Mouse (Mus musculus) limb, embryonic 13.5 days (tissue): Measurements from ENCODE around the gene Slc24a2. TPM values are rescaled to one million over a fixed set of nuclear protein-coding genes. Genes with fewer than 3 reads are reported as not detected.

Experiments
- ATAC-seq: fragments of 200-750 bp; cut with Nextera tagmentation; 2 replicates; pipeline ENCODE4 v1.8.0; 2017; ENCODE audit warnings: low read depth, moderate number of reproducible peaks, moderate TSS enrichment; ENCODE audit not compliant: low FRiP score
- H3K27ac ChIP-seq: fragments of 300-500 bp; sonication (generic); 2 replicates; pipeline ENCODE4 v1.5.1; 2015; ENCODE audit warnings: inconsistent platforms, mild to moderate bottlenecking, moderate library complexity
- H3K27me3 ChIP-seq: fragments of 300-500 bp; sonication (generic); 2 replicates; pipeline ENCODE4 v1.6.1; 2015; ENCODE audit warnings: mild to moderate bottlenecking, inconsistent platforms
- H3K36me3 ChIP-seq: fragments of 300-500 bp; sonication (generic); 2 replicates; pipeline ENCODE4 v1.6.1; 2015; ENCODE audit warnings: inconsistent platforms, mild to moderate bottlenecking, moderate library complexity
- H3K4me1 ChIP-seq: fragments of 300-500 bp; sonication (generic); 2 replicates; pipeline ENCODE4 v1.6.1; 2015; ENCODE audit warnings: inconsistent platforms
- H3K4me2 ChIP-seq: fragments of 300-500 bp; sonication (generic); replicated peaks from 2 replicates; pipeline ENCODE4 v1.6.1; 2015; ENCODE audit warnings: inconsistent platforms, mild to moderate bottlenecking, moderate library complexity
- H3K4me3 ChIP-seq: fragments of 300-500 bp; sonication (generic); 2 replicates; pipeline ENCODE4 v1.5.1; 2015; ENCODE audit warnings: moderate library complexity, mild to moderate bottlenecking, inconsistent platforms
- H3K9ac ChIP-seq: fragments of 300-500 bp; sonication (generic); 2 replicates; pipeline ENCODE4 v1.6.1; 2015; ENCODE audit warnings: mild to moderate bottlenecking, inconsistent platforms
- H3K9me3 ChIP-seq: fragments of 300-500 bp; sonication (generic); 2 replicates; pipeline ENCODE4 v1.6.1; 2016; ENCODE audit warnings: inconsistent platforms
- WGBS: fragments of 180-500 bp; shearing (Covaris S2); methylation state at CpG from one replicate; pipeline ENCODE4 v1.1.7; 2015; 5-methylcytosine and 5-hydroxymethylcytosine counted together
- polyA plus RNA-seq: library from polyadenylated mRNA; unstranded; fragments of >200 nt; fragmentation: Nextera tagmentation; extraction: Ambion mirVana; gene quantifications from 2 replicates; pipeline ENCODE4 v1.2.1, GENCODE M21; 2015

Slc24a2 gene
- polyA plus RNA-seq, 1 experiment from 2014 or later, result 0.92 TPM

DNA sequence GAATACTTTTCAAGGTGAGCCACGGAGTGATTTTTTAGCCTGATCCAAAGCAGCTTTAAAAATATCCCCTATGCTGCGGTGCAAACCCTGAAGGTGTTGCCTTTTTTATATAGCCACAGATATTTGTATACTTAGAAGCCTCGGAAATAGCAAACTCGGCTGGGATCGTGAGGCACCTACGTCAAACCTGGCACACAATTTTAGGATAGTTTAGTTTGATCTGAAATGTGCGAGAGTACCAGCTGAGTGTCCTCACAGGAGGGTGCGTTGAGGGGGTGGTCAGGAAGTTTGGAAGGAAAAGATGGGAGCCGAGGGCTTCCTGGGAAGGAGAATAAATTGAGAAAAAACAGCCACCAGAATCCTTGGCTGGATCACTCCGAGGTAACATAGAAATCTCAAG lies 194.6 kb downstream of the Slc24a2 start:
- 82% methylated on average over 10 of the region's 10 CpGs for WGBS
- Histone ChIP-seq H3K4me1 (no peaks in the 10 kb centered on the region), H3K27ac (no peak overlapping the region), H3K36me3 (no peaks in the 10 kb centered on the region), H3K4me2 (no peak overlapping the region), H3K9ac (no peak overlapping the region), H3K4me3 (no peak overlapping the region), H3K27me3 (no peaks in the 10 kb centered on the region), H3K9me3 (no peaks in the 10 kb centered on the region)
- ATAC-seq, result no peak

- H3K36me3 ChIP-seq, result no peaks in the 10 kb centered on the region
- WGBS, result 86% methylated on average over 8 of the region's 8 CpGs
- ATAC-seq, result no peak
- H3K4me3 ChIP-seq, result no peak overlapping the region
- no peak overlapping the region for H3K9ac ChIP-seq
- H3K27ac ChIP-seq, result no peak overlapping the region
- H3K27me3 ChIP-seq, result no peaks in the 10 kb centered on the region
- H3K4me1 ChIP-seq, result no peaks in the 10 kb centered on the region
- no peaks in the 10 kb centered on the region for H3K9me3 ChIP-seq
- no peak overlapping the region for H3K4me2 ChIP-seq
Measured at GRCm38 (mm10) chr4:87032632-87033031, 197.6 kb downstream of the Slc24a2 start.

GRCm38 (mm10) chr4:87031076-87031475 lies 199.2 kb downstream of the Slc24a2 start:
- no peak for ATAC-seq
- no peak overlapping the region for H3K4me3 ChIP-seq

GRCm38 (mm10) chr4:87026311-87027151 lies 203.7 kb downstream of the Slc24a2 start:
- H3K4me2 ChIP-seq, result no peak overlapping the region
- H3K9ac ChIP-seq, result no peak overlapping the region
- no peak overlapping the region for H3K27ac ChIP-seq
- H3K4me1 ChIP-seq, result no peaks in the 10 kb centered on the region
- no peaks in the 10 kb centered on the region for H3K27me3 ChIP-seq
- H3K36me3 ChIP-seq, result no peaks in the 10 kb centered on the region
- H3K9me3 ChIP-seq, result no peaks in the 10 kb centered on the region
- H3K4me3 ChIP-seq, result no peak overlapping the region
- no peak for ATAC-seq
- WGBS, result 78% methylated on average over 14 of the region's 14 CpGs

More at GRCm38 (mm10) chr4:87031076-87031475, 199.2 kb downstream of the Slc24a2 start:
- 88% methylated on average over 2 of the region's 2 CpGs for WGBS
- Histone ChIP-seq H3K4me2 (no peak overlapping the region), H3K9ac (no peak overlapping the region), H3K4me1 (no peaks in the 10 kb centered on the region), H3K27ac (no peak overlapping the region), H3K27me3 (no peaks in the 10 kb centered on the region), H3K9me3 (no peaks in the 10 kb centered on the region), H3K36me3 (no peaks in the 10 kb centered on the region)

GRCm38 (mm10) chr4:87024556-87024955 lies 205.7 kb downstream of the Slc24a2 start:
- Histone ChIP-seq H3K9ac (no peak overlapping the region), H3K27ac (no peak overlapping the region), H3K36me3 (no peaks in the 10 kb centered on the region), H3K4me3 (no peak overlapping the region), H3K4me1 (no peaks in the 10 kb centered on the region), H3K27me3 (no peaks in the 10 kb centered on the region), H3K4me2 (no peak overlapping the region), H3K9me3 (no peaks in the 10 kb centered on the region)
- 68% methylated on average over 8 of the region's 8 CpGs for WGBS
- ATAC-seq, result no peak

- Histone ChIP-seq H3K9me3 (no peaks in the 10 kb centered on the region), H3K9ac (no peak overlapping the region), H3K27me3 (no peaks in the 10 kb centered on the region), H3K4me1 (no peaks in the 10 kb centered on the region), H3K4me3 (no peak overlapping the region), H3K27ac (no peak overlapping the region), H3K4me2 (no peak overlapping the region), H3K36me3 (no peaks in the 10 kb centered on the region)
- WGBS, result 47% methylated on average over 3 of the region's 3 CpGs
- no peak for ATAC-seq
Measured at GRCm38 (mm10) chr4:87021542-87021941, 208.7 kb downstream of the Slc24a2 start.

DNA sequence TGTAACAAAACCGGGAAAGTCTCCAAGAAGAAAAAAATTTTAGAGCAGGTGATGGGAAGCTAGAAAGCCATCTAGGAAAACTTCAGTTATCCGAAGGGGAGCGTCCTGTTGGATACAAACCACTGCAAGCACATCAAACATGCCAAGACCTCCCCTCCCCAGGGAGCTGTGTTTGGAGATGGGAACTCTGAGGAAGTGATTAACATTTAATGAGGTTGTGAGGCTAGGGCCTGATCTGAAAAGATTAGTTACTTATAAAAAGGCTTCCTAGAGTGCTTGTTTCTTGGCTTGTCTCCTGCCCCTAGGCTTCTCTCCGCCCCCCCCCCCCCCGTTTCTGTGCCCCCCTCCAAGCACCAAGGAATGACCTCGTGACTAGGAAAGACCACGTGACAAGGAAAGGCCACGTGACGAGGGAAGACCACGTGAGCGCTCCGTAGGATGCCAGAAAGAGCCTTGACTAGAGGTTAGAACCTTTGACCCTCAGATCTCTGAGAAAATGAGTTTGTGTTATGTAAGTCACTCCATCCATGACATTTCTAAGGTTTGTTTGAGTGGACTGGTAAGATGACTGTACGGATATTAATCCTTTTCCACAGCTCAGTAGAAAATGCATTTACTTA lies 210.7 kb downstream of the Slc24a2 start:
- no peaks in the 10 kb centered on the region for H3K4me1 ChIP-seq
- H3K27me3 ChIP-seq, result no peaks in the 10 kb centered on the region
- H3K9me3 ChIP-seq, result no peaks in the 10 kb centered on the region
- H3K9ac ChIP-seq, result no peak overlapping the region
- 49% methylated on average over 13 of the region's 13 CpGs for WGBS
- no peak overlapping the region for H3K4me2 ChIP-seq
- no peak overlapping the region for H3K4me3 ChIP-seq
- no peak overlapping the region for H3K27ac ChIP-seq
- H3K36me3 ChIP-seq, result no peaks in the 10 kb centered on the region
- ATAC-seq, result no peak

DNA sequence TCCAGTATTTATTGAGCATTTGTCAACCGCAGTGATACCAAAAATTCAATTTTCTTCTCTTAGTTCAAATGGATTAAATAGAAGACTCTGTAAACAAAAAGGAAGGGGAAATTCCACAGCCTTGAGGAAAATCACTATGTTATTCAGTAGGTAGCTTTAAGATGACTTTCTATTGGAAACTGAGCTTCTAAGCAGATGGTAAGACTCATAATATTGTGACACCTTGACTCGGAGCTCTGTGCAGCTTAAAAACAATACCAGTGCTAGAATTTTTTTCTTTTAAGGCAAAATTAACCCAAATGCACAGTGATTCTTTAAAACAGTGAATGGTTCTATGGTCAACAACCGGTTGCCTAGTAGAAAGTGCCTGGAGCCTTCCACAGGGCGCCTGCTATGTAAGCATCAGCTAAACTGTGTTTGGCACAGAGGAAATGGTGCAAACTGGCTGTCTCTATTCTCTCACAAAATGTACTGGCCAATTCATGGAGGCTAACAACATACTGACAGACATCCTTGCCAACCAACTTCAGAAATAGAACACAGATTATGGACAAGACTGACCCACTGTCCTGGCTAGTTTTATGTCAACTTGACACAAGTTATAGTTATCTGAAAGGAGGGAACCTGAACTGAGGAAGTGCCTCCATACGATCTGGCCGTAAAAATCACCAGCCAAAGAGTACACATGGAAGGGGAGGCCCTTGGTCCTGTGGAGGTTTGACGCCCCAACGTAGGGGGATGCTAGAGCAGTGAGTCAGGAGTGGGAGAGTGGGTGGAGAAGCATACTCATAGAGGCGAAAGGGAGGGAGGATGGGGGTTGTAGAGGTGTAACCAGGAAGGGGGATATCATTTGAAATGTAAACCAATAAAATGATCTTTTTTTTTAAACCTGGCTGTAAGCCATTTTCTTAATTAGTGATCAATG lies 211.9 kb downstream of the Slc24a2 start:
- Histone ChIP-seq H3K4me3 (no peak overlapping the region), H3K9me3 (no peaks in the 10 kb centered on the region), H3K9ac (no peak overlapping the region), H3K4me2 (no peak overlapping the region), H3K27ac (no peak overlapping the region), H3K4me1 (no peaks in the 10 kb centered on the region), H3K27me3 (no peaks in the 10 kb centered on the region), H3K36me3 (no peaks in the 10 kb centered on the region)
- 75% methylated on average over 9 of the region's 9 CpGs for WGBS
- no peak for ATAC-seq

DNA sequence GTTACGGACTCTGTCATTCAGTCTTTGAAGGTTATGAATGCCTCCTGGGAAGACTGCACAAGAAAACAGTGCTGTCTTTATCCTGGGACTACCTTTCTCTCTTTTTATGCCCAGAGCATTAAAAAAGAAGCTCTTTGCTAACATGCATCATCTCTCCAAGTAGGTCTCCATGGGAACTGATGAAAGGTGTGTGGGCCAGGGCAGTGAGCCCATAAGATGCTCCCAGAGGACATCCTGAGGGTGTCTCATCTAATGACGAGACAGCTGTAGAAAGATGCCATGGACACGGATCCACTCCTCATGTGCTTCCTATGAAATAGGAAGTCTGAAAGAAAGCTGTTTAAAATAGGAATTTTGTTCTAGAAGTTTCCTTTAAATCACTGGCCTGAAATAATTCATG lies 212.8 kb downstream of the Slc24a2 start:
- no peaks in the 10 kb centered on the region for H3K9me3 ChIP-seq
- no peaks in the 10 kb centered on the region for H3K36me3 ChIP-seq
- H3K27ac ChIP-seq, result no peak overlapping the region
- H3K4me3 ChIP-seq, result no peak overlapping the region
- ATAC-seq, result no peak
- H3K9ac ChIP-seq, result no peak overlapping the region
- no peaks in the 10 kb centered on the region for H3K4me1 ChIP-seq
- H3K27me3 ChIP-seq, result no peaks in the 10 kb centered on the region
- WGBS, result 89% methylated on average over 3 of the region's 3 CpGs
- no peak overlapping the region for H3K4me2 ChIP-seq

DNA sequence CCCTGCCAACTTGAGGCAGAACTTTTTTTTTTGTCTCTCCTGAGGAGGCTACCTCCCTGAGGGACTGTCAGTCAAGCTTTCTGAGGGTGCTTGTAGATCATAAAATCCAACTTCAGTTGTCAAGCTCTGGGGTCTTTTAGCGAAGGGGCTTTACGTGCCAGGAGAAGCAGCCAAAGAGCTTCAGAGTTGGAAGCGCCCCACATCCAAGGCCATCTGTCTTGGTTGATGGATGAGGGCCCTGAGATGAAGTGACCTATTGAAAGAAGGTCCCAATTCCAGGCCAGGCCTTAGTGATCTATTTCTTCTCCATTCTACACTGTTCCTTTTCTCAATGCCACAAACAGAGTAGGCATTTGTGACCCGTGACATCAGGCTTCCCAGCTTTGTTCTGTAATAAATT lies 214.5 kb downstream of the Slc24a2 start:
- WGBS, result 73% methylated on average over 4 of the region's 4 CpGs
- no peak for ATAC-seq
- H3K27me3 ChIP-seq, result no peaks in the 10 kb centered on the region
- no peaks in the 10 kb centered on the region for H3K4me1 ChIP-seq
- no peaks in the 10 kb centered on the region for H3K9me3 ChIP-seq
- no peaks in the 10 kb centered on the region for H3K36me3 ChIP-seq
- no peak overlapping the region for H3K9ac ChIP-seq
- H3K4me3 ChIP-seq, result no peak overlapping the region
- H3K4me2 ChIP-seq, result no peak overlapping the region
- no peak overlapping the region for H3K27ac ChIP-seq

GRCm38 (mm10) chr4:87013721-87014620 lies 216.3 kb downstream of the Slc24a2 start:
- Histone ChIP-seq H3K9me3 (no peaks in the 10 kb centered on the region), H3K27me3 (no peaks in the 10 kb centered on the region), H3K4me2 (no peak overlapping the region), H3K27ac (no peak overlapping the region), H3K4me3 (no peak overlapping the region), H3K36me3 (no peaks in the 10 kb centered on the region), H3K9ac (no peak overlapping the region), H3K4me1 (no peaks in the 10 kb centered on the region)
- 81% methylated on average over 7 of the region's 7 CpGs for WGBS
- no peak for ATAC-seq
